Mouse (Mus musculus): Measurements from ENCODE around the gene Mettl4.

- TF ChIP-seq EP300 (IDR thresholded peaks at IDR 0.05; ENCODE audit: insufficient read depth, low read depth, low read length) = no peak
- no peak for TF ChIP-seq CTCF (IDR thresholded peaks at IDR 0.05)
These were observed 13.9 kb downstream of the Mettl4 start for GRCm38 (mm10) chr17:94735885-94736284.
